Mouse (Mus musculus) olfactory bulb, adult 2 months (tissue): ENCODE results near the gene Olfr1418. TPM values are rescaled to one million over a fixed set of nuclear protein-coding genes. Genes with fewer than 3 reads are reported as not detected.
"Not testable (repeated sequence)": the region's sequence is repeated elsewhere in the genome, so short reads cannot be mapped to it uniquely, and the experiment has no call there.

Experiments
- H3K27ac ChIP-seq: fragments of 200-500 bp; 2 replicates; pipeline ENCODE4 v1.5.1; 2012; ENCODE audit warnings: low read depth, low read length; ENCODE audit not compliant: insufficient read depth
- H3K4me1 ChIP-seq: fragments of 200-500 bp; 2 replicates; pipeline ENCODE4 v1.6.1; 2012; ENCODE audit warnings: low read length; ENCODE audit not compliant: control insufficient read depth, insufficient read depth
- H3K4me3 ChIP-seq: fragments of 200-500 bp; 2 replicates; pipeline ENCODE4 v1.5.1; 2012; ENCODE audit warnings: mild to moderate bottlenecking, low read depth, low read length, moderate library complexity; ENCODE audit not compliant: insufficient read depth
- CTCF ChIP-seq: fragments of 200-500 bp; IDR thresholded peaks from 2 replicates; pipeline ENCODE4 v1.5.1; 2012; ENCODE audit warnings: low read depth, mild to moderate bottlenecking, low read length, moderate library complexity; ENCODE audit not compliant: insufficient read depth
- POLR2A ChIP-seq: fragments of 200-500 bp; IDR thresholded peaks from 2 replicates; pipeline ENCODE4 v1.6.1; 2012; ENCODE audit warnings: mild to moderate bottlenecking, low read depth, low read length, moderate library complexity; ENCODE audit not compliant: insufficient read depth
- WGBS: fragments of 180-500 bp; shearing (Covaris S2); methylation state at CpG from one replicate; pipeline ENCODE4 v1.1.7; 2018; 5-methylcytosine and 5-hydroxymethylcytosine counted together
- polyA plus RNA-seq: library from polyadenylated mRNA; stranded (reverse); fragments of >200 nt; gene quantifications from 2 replicates; pipeline ENCODE4 v1.2.4, GENCODE M21; 2012; ENCODE audit warnings: low replicate concordance; ENCODE audit not compliant: missing spikeins, insufficient read depth, insufficient read length

Gene Olfr1418
- polyA plus RNA-seq, result not detected in 2 replicates

DNA sequence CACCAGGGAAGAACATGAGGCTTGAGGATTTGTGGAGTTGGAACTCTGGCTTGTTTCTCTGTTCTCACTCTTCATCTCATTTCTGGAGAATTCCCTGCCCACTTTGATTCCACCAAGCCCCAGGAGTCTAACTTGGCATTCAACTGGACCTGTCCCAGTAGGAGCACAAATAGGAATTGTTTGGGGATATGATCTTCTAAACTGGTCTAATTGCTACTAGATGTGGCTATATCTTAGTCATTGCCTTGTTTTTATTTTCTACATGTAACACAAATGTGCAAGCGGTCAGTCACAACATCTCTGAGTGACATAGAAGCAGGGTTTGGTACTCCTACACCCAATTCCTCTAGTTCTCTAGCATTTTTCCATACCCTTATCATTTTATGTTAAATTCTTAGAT, at the start of gene Olfr1418:
Gene Olfr1418, minus strand, starts transcription at position 101 of the 400 bp plus-strand sequence.
- no peak within 1 kb of the TSS for H3K27ac ChIP-seq
- no peak within 1 kb of the TSS for H3K4me3 ChIP-seq
- TF ChIP-seq CTCF (no peak), POLR2A (no peak)
- H3K4me1 ChIP-seq, result no peaks in the 10 kb centered on the region
- 90% methylated on average over 1 of the region's 1 CpGs for WGBS

DNA sequence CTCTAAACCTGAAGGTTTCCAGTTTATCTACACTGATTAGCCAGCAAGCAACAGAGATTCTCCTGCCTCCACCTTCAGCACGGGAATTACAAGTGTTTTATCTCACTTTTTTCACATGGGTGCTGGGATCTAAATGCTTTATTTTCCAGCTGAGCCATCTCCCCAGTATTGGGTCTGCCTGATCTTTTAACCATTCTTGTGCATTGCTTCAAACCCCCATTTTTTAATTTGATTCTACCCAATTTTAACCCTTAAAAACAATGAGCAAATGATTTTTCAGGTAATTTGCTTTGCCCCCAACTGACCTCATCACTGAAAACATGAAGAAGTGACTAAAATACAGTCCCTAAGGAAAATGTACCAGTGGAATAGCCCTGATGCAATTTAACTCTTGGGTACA, 25.4 kb upstream of the Olfr1418 start, which contains the start of gene Olfr1420:
Gene Olfr1420, plus strand, starts transcription at position 301 of the 400 bp plus-strand sequence.
- Histone ChIP-seq H3K27ac (no peak within 1 kb of the TSS), H3K4me1 (no peaks in the 10 kb centered on the region), H3K4me3 (no peak within 1 kb of the TSS)
- TF ChIP-seq CTCF (no peak), POLR2A (no peak)
- WGBS, result 53% methylated on average over 1 of the region's 1 CpGs

DNA sequence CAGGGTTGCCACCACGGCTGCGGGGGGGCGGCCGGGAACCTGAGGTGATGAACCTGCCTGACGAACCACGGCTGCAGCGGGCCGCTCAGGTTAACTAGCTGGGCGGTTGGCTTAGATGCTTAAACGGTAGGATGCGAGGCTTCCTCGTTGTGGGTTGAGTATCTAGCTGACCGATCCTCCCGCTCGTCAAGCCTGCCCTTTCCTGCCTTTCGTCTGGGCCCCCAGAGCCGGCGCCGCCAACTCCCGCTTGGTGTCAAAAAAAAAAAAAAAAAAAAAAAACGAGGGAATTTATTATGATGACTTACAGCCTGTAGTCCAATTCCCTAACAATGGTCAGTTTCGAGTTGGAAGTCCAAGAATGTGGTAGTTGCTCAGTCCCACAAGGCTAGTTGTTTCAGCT, 17.5 kb upstream of the Olfr1418 start:
- H3K4me1 ChIP-seq, H3K4me3 ChIP-seq, H3K27ac ChIP-seq: not testable (repeated sequence)
- 75% methylated on average over 22 of the region's 22 CpGs for WGBS

DNA sequence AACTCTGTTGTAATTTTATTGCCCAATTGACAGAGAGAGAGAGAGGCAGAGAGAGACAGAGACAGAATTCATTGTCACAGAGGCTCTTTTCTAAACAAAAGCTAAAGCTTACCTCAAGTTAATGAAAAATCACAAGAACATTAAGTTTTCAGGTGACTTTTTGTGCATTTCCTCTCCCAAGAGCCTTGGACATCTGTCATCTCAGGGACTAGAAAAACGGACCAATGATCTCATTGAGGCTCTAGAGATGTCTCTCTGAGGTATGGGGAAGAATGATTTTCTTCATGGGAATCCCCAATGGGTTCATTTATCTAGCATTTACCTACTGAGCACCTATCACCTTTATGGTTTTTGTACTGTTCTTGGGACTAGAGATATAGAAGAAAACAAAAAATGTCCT, 14.1 kb upstream of the Olfr1418 start, which contains the start of gene Olfr1419:
Gene Olfr1419, minus strand, starts transcription at position 101 of the 400 bp plus-strand sequence.
- TF ChIP-seq CTCF (no peak), POLR2A (no peak)
- WGBS, result 56% methylated on average over 1 of the region's 1 CpGs

DNA sequence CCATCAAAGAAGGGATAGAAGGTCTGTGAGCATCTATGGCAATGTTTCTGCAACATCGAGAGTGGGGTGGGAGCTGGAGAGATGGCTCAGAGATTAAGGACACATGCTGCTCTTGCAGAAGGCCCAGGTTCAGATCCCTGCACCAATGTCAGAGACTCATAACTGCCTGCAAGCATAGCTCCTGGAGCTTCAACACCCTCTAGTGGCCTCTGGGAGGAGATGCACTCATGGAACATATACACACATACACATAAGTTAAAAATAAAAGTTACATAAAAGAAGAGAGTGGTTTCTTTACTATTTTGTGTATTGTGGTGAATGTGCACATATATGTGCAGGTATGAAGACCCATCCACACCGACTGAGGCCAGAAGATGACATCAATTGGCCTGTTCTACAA, 7.0 kb upstream of the Olfr1418 start:
- Histone ChIP-seq H3K4me1 (no peaks in the 10 kb centered on the region), H3K4me3 (no peak overlapping the region), H3K27ac (no peak overlapping the region)
- 85% methylated on average over 2 of the region's 2 CpGs for WGBS
- TF ChIP-seq POLR2A, result no peak
- no peak for TF ChIP-seq CTCF

More for the DNA sequence above, 14.1 kb upstream of the Olfr1418 start, which contains the start of gene Olfr1419:
- H3K27ac ChIP-seq, result no peak within 1 kb of the TSS
- no peaks in the 10 kb centered on the region for H3K4me1 ChIP-seq
- H3K4me3 ChIP-seq, result no peak within 1 kb of the TSS

DNA sequence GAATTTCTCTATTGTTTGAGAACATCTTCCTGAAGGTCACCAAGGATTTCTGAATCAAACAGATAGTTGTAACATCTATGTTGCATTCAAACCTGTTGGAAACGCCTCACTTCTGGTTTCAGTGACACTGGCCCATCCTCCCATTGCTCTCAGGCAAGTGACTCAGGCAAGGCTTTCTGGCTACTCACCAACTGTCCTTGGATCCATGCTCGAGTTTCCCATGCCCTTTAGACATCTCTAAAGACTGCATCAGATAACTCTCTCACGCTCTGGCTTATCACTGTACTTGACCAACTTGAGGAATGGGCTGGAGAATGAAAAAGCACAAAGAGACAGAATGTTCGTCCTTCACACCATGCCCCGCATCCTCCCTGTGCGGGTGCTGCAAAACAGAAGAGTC, 4.4 kb downstream of the Olfr1418 start:
- Histone ChIP-seq H3K4me3 (no peak overlapping the region), H3K27ac (no peak overlapping the region), H3K4me1 (no peaks in the 10 kb centered on the region)
- no peak for TF ChIP-seq POLR2A
- TF ChIP-seq CTCF, result no peak
- 81% methylated on average over 6 of the region's 6 CpGs for WGBS

DNA sequence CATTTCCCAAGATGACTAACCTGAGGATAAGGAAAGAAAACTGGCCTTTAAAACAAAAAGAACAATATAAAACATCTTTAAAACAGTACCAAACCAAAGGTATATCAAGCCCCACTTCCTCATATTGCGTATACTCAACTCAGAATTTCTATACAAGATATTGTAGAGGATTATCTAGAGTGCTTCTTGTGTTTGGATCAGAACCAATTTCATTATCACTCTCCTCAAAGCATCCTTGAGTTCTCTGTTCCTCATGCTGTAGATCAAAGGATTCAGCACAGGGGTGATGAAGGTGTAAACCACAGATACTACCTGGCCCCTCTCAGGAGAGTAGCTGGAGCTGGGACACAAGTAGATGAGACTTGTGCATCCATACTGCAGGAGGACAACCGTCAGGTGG, 6.0 kb downstream of the Olfr1418 start:
- no peak for TF ChIP-seq CTCF
- TF ChIP-seq POLR2A, result no peak
- Histone ChIP-seq H3K4me3 (no peak overlapping the region), H3K27ac (no peak overlapping the region), H3K4me1 (no peaks in the 10 kb centered on the region)
- WGBS, result 87% methylated on average over 2 of the region's 2 CpGs

DNA sequence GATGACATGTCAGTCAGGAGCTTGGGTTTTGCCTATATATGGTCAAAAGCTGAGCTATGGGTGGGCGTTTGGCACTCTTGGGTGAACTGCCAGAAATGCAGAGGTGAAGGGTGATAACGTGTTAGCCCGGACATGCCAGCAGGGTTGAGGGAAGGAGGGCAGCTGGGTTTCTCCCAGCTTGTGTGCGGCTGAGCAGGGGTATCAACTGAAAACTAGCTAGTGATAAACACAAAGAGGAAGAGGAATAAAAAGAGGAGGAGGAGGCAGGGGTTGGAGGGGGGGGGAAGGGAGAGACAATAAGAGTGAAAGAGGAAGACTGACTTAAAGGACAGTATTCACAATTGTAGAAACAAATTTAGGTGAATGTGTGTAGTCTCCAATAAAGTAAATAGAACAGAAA, 8.2 kb downstream of the Olfr1418 start:
- no peak overlapping the region for H3K27ac ChIP-seq
- no peaks in the 10 kb centered on the region for H3K4me1 ChIP-seq
- TF ChIP-seq POLR2A (no peak), CTCF (no peak)
- no peak overlapping the region for H3K4me3 ChIP-seq
- WGBS, result 67% methylated on average over 4 of the region's 4 CpGs

DNA sequence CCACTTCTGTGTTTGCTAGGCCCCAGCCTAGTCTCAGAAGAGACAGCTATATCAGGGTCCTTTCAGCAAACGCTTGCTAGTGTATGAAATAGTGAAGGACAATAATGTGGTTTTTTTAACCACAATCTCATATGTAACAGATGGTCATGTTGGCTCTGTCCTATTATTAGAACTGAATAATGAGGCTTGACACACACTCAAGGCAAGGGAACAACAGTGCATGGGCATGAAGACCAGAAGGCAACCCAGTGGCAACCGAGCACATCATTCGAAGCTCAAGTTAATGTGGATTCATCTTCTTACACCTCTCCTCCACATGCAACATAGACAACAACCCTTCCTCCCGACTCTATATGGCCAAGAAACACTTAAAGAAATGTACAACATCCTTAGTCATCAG, 14.5 kb downstream of the Olfr1418 start:
- WGBS, result 87% methylated on average over 4 of the region's 4 CpGs
- no peak for TF ChIP-seq POLR2A
- TF ChIP-seq CTCF, result no peak
- no peak overlapping the region for H3K27ac ChIP-seq
- H3K4me3 ChIP-seq, result no peak overlapping the region
- no peaks in the 10 kb centered on the region for H3K4me1 ChIP-seq

DNA sequence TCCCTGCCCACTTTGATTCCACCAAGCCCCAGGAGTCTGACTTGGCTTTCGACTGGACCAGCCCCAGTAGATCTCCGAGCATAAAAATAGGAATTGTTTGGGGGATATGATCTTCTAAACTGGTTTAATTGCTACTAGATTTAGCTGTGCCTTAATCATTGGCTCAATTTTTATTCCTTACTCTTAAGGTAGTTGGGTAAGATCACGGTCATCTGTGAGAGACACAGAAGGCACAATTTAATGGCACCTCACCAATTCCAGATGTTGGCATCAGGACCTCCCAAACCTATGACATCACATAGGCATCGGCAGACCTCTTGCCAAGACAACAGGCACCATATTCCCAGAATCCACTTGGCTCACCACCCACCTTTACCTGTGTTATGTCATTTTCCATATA, 21.7 kb downstream of the Olfr1418 start, which contains the start of gene Olfr1417:
Gene Olfr1417, minus strand, starts transcription at position 101 of the 400 bp plus-strand sequence.
- Histone ChIP-seq H3K4me3 (no peak within 1 kb of the TSS), H3K27ac (no peak within 1 kb of the TSS), H3K4me1 (no peaks in the 10 kb centered on the region)
- TF ChIP-seq CTCF, result no peak
- no peak for TF ChIP-seq POLR2A
- WGBS, result 91% methylated on average over 4 of the region's 4 CpGs
